Mouse (Mus musculus) v-Abl transformed pro-B cells (cell line): ENCODE measurements at regions not wholly inside any gene's neighbourhood (a gene's known extent, or its start where the extent isn't known, plus 50 kb on each side); places are given as distances from the start of the nearest gene placed in this dataset.

ENCODE experiments used
- in situ Hi-C, 2 experiments: fragments of 400-800 bp; cut with MboI; formaldehyde crosslinking; loops; one replicate each; pipeline ENCODE4 v1.15.1; 2025; ENCODE audit not compliant: unreplicated experiment in 2 of 2

DNA sequence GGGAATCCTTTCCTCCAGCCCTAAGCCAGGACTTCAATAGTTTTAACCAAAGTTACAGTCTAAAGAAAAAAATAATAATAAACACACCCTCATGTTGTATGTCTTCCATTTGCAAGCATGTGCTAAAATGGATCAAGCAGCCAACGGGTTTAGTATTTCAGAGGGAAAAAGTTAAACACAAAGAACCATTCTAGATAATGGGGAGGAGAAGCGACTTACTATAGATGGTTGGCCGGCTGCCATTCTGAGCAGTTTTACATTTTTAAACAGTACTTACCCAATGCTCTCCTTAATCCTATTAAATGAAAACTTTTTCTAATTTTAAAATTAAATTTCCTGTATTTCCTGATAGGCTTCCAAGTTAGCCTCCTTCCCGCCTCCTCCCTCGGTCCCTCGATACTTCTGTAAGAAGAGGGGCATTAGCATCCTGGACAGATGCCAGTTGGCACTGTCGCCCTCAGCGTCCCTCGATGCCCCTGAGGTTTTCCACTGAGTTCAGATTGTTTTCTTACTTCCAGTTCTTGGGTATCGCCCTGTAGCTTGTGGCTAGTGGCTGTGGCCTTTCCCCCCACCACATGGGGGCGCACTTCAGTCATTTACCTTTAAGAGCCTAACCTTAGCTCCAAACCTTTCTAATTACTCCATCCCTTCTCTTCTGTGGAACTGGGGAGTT lies 2188.2 kb upstream of the Gm7489 start:
- in situ Hi-C loops, result loop anchor here in 1 of 2 experiments (5.0 to 25.0 kb wide), 2 partner anchors 206 to 466 kb away; no protein-coding TSS in a partner anchor

DNA sequence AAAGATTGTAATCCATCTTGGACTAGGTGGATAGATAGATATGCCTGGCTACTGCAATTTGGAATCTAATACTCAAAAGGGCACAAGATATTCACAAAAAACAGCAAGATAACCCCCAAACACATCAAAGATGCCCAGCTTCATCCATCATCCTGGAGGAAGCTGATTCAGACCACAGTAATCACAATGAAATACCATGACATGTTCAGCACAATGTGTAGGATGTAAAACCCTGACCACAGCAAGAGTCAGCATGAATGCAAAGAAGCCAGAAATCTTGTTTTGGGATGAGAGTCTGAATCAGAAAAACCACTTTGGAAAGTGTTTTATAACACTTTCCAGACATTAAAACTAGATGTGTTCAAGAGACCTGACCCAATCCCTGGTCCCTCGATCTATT lies 2180.5 kb upstream of the Gm7489 start:
- in situ Hi-C loops, result loop anchor here in 1 of 2 experiments (10.0 kb wide), 1 partner anchor 191 kb away; no protein-coding TSS in a partner anchor

DNA sequence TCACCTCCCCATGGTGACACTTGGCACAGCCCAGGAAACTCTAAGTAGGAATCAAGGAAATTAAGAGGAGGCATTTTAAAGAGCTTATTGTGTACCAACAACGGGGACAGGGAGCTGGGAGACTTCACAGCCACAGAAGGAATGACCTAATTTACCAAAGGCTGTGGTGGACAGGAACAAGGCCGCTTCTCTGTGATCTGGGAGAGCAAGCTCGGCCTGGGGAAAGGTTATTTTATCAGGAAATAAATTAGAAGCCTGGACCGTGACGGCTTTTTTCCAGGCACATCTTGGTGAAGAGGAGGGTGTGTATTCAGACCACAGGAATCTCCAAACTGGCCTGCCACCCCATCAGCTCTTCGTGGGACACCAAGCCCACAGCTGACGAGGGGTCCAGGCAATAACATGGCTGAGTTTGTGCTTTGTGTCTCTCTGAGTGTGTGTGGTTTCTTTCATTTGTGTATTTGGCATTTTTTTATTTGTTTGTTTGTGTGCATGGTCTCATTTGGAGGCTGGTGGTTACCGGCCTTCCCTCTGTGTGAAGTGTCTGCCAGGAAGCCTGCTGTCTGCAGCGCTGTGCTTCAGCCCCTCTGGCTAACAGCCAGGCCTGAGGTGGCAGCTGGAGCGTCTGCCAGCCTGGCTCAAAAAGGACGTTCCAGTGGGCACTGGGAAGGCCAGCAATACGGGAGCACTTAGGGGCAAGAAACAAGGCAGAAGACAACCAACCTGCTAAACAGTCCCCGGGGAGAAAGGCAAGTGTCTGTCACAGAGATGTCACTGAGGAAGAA lies 2174.6 kb upstream of the Gm7489 start:
- in situ Hi-C loops, result loop anchor here in 1 of 2 experiments (10.0 kb wide), 1 partner anchor 185 kb away; no protein-coding TSS in a partner anchor

DNA sequence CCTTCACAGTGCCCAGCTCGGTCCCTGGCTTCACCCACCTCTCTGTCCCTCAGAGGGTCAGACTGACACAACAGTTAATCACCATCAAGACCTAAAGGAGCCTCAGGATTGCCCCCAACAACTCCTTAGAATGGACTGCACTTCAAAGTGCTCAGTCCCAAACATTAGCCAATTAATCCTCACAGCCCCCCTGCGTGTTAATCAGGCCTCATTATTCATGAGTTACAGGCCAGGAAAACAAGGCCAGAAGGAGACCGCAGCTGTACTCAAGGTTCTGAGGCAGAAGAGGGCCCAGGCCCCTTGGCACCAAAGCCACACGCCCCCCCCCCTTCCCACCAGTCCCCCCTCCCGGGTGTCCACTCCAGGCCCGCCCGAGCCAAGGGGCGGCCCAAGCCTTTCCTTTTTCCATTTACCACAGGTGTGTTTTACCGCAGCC lies 2163.8 kb upstream of the Gm7489 start:
- in situ Hi-C loops, result no loop called here

DNA sequence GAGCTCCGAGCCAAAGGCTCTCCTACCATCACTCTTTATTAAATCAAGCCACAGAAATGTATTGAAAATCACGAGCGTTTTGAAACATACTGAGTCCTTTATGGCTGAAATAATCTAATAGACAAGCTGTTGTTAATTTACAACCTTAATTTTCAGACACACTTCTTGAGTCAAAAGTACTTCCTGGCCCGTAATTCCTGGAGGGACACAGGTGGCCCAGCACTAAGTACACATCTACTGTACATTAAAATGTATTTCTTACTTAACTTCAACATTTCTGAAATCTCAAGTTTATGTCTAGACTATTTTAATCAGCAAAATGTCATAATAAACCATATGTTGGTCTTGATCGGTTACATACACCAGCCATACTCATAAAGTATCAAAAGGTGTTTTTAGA lies 2163.3 kb upstream of the Gm7489 start:
- in situ Hi-C loops, result no loop called here

DNA sequence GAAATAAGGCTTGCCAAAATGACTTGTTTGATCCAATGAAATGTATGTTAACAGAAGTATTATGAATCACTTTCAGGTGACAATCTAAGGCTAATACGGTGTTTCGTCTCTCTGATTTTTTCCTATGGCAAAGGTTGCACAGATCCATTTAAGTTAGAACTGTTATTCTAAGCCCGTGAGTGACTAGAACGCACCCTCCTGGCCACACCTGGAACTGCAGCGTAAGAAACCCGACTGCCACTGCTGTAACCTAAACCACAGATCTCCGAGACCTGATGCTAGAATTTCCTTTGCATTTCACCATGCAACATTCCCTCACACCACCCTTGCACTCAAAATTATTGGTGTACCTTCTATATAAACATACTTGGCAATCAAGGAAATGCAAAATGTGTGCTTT lies 2160.6 kb upstream of the Gm7489 start:
- in situ Hi-C loops, result no loop called here

DNA sequence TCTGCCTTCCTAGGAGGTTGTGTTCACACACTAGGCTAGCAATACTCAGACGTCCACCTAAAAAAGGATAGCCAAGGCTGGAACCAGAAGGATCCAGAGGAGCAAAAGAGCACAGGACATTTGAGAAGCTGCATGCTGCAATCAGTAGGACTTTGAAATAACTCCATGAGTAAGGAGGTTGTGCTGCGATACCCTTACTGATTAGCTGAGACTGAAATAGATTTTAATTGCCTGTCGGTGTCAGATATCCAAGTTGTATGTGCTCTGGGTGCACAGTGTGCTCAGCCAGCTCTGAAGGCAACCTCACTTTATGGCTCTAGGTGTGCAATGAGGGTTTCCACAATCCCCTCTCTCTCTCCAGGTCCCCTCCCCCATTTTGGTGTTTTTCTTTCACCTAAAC lies 2159.2 kb upstream of the Gm7489 start:
- in situ Hi-C loops, result no loop called here

DNA sequence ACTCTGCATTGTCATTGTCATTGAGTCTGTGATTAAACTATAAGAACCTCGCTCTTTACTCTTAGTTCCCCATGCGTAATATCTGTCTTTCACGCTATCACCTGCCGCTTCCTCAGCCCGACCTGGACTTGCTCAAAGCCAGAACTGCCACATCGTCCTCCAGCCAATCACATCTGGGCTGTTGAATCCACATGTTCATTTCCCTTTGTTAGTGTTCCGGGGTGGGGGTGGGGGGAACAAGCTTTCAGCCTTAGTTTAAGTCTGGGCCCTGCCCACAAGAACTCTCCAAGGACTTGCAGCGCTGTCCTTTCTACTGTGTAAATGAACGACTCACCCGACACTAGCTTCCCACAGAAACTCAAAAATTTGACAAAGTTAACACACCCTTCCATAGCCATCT lies 2154.6 kb upstream of the Gm7489 start:
- in situ Hi-C loops, result no loop called here

DNA sequence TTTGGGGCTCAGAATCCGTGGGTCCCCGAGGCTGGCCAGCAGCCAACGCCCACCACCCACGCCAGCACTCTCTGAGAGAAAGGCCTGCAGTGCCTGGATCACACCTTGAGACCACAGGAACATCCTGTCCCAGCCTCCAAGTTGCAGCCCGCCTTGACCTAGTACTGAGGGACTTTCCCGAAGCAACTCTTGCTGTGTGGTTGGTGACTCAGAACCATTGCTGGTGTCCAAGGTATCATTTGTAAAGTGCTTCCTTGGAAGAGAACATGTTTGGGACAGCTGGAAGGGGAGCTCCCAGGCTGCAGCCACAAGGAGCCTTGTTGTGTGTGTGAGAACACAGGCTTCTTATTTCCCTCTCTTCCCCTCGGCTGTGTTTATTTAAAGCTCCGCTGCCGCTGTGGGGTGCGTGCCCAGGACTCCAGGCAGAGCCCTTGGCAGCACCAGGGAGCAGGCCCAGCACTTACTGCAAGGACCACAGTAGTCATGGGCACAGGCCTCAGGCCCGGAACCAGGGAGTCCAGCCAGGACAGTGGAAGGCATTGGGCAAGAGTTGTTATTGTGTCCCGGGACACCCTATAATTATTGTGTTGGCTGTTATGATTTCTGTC lies 2153.8 kb upstream of the Gm7489 start:
- in situ Hi-C loops, result no loop called here

DNA sequence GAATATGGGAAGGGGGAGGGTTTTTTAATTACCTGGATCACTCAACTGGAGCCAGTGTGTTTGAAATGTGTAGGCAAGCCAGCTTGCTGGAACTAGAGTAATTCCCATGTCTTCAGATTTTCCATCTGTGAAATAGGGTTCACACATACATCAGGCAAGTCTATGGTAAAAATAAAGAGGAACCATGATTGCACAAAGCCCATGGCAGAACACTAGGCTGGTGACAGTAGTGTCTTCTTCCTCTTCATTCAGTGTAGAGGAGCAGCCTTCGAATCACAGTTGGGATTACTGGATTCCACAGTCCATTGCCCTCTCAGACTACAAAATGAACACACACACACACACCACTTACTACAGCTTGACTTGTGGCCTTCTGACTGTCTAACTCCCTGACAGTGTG lies 2150.5 kb upstream of the Gm7489 start:
- in situ Hi-C loops, result no loop called here
